Mouse (Mus musculus) embryonic facial prominence, embryonic 11.5 days (tissue): Measurements from ENCODE around the gene Zfp385b. TPM values are rescaled to one million over a fixed set of nuclear protein-coding genes. Genes with fewer than 3 reads are reported as not detected.

Source experiments
- ATAC-seq: fragments of 200-750 bp; cut with Nextera tagmentation; replicated peaks from 2 replicates; pipeline ENCODE4 v1.8.0; 2017; ENCODE audit warnings: low read depth; ENCODE audit not compliant: insufficient number of reproducible peaks, low FRiP score, low TSS enrichment
- DNase-seq: peaks from one replicate; pipeline ENCODE4 v3.0.0-alpha.2; 2015; ENCODE audit warnings: low spot score
- H3K27ac ChIP-seq: fragments of 300-500 bp; sonication (generic); replicated peaks from 2 replicates; pipeline ENCODE4 v1.5.1; 2014; ENCODE audit warnings: mild to moderate bottlenecking, low read depth, low read length, control low read depth
- H3K27me3 ChIP-seq: fragments of 300-500 bp; sonication (generic); 2 replicates; pipeline ENCODE4 v1.6.1; 2014; ENCODE audit warnings: mild to moderate bottlenecking, low read length, moderate library complexity, mixed read lengths; ENCODE audit not compliant: control insufficient read depth, insufficient read depth
- H3K36me3 ChIP-seq: fragments of 300-500 bp; sonication (generic); replicated peaks from 2 replicates; pipeline ENCODE4 v1.6.1; 2014; ENCODE audit warnings: low read depth, mild to moderate bottlenecking, low read length, moderate library complexity, mixed read lengths; ENCODE audit not compliant: control insufficient read depth, insufficient read depth
- H3K4me1 ChIP-seq: fragments of 300-500 bp; sonication (generic); 2 replicates; pipeline ENCODE4 v1.6.1; 2014; ENCODE audit warnings: low read length, mixed read lengths; ENCODE audit not compliant: control insufficient read depth, insufficient read depth
- H3K4me2 ChIP-seq: fragments of 300-500 bp; sonication (generic); 2 replicates; pipeline ENCODE4 v1.6.1; 2014; ENCODE audit warnings: low read depth, mild to moderate bottlenecking, control low read depth, low read length, moderate library complexity
- H3K4me3 ChIP-seq: fragments of 300-500 bp; sonication (generic); 2 replicates; pipeline ENCODE4 v1.5.1; 2014; ENCODE audit warnings: low read depth, low read length, control low read depth
- H3K9ac ChIP-seq: fragments of 300-500 bp; sonication (generic); replicated peaks from 2 replicates; pipeline ENCODE4 v1.6.1; 2014; ENCODE audit warnings: mild to moderate bottlenecking, control low read depth, low read length
- H3K9me3 ChIP-seq: fragments of 300-500 bp; sonication (generic); replicated peaks from 2 replicates; pipeline ENCODE4 v1.6.1; 2016; ENCODE audit warnings: mild to moderate bottlenecking, low read length, inconsistent platforms, mixed read lengths; ENCODE audit not compliant: control insufficient read depth
- WGBS: fragments of 180-500 bp; shearing (Covaris S2); extraction: QIAGEN DNeasy Blood & Tissue Kit; methylation state at CpG from one replicate; pipeline ENCODE4 v1.1.7; 2014; 5-methylcytosine and 5-hydroxymethylcytosine counted together
- polyA plus RNA-seq: library from polyadenylated mRNA; unstranded; fragments of >200 nt; fragmentation: Nextera tagmentation; extraction: Ambion mirVana; gene quantifications from 2 replicates; pipeline ENCODE4 v1.2.1, GENCODE M21; 2014

The Zfp385b gene
- polyA plus RNA-seq, 1 experiment from 2014 or later: 1.7 TPM

- Histone ChIP-seq H3K4me2 (no peak overlapping the region), H3K27me3 (no peaks in the 10 kb centered on the region), H3K4me3 (no peak overlapping the region), H3K36me3 (no peaks in the 10 kb centered on the region), H3K9ac (no peak overlapping the region), H3K27ac (no peak overlapping the region), H3K4me1 (no peaks in the 10 kb centered on the region), H3K9me3 (no peaks in the 10 kb centered on the region)
- ATAC-seq: no peak
- DNase-seq: no peak
- WGBS: 91% methylated on average over 13 of the region's 13 CpGs
Measured at GRCm38 (mm10) chr2:77411612-77412011, 407.8 kb downstream of the Zfp385b start.

GRCm38 (mm10) chr2:77409521-77410135 lies 409.8 kb downstream of the Zfp385b start:
- WGBS: 48% methylated on average over 5 of the region's 5 CpGs
- no peaks in the 10 kb centered on the region for H3K9me3 ChIP-seq
- no peak overlapping the region for H3K27ac ChIP-seq
- H3K4me1 ChIP-seq: no peaks in the 10 kb centered on the region
- H3K27me3 ChIP-seq: no peaks in the 10 kb centered on the region
- DNase-seq (no peak), ATAC-seq (no peak)
- no peak overlapping the region for H3K4me3 ChIP-seq
- no peaks in the 10 kb centered on the region for H3K36me3 ChIP-seq
- no peak overlapping the region for H3K9ac ChIP-seq
- H3K4me2 ChIP-seq: no peak overlapping the region

GRCm38 (mm10) chr2:77408972-77409371 lies 410.5 kb downstream of the Zfp385b start:
- no peaks in the 10 kb centered on the region for H3K36me3 ChIP-seq
- H3K9ac ChIP-seq: no peak overlapping the region
- no peaks in the 10 kb centered on the region for H3K9me3 ChIP-seq
- no peaks in the 10 kb centered on the region for H3K27me3 ChIP-seq
- H3K27ac ChIP-seq: no peak overlapping the region
- 65% methylated on average over 7 of the region's 7 CpGs for WGBS
- no peak overlapping the region for H3K4me2 ChIP-seq
- H3K4me3 ChIP-seq: no peak overlapping the region
- H3K4me1 ChIP-seq: no peaks in the 10 kb centered on the region
- DNase-seq (peak; percentile 39), ATAC-seq (no peak)

- no peaks in the 10 kb centered on the region for H3K36me3 ChIP-seq
- ATAC-seq: no peak
- H3K4me3 ChIP-seq: peak overlapping the region; percentile 5; the same call in 1 of the 2 replicates
- no peaks in the 10 kb centered on the region for H3K4me1 ChIP-seq
- DNase-seq: no peak
- H3K9me3 ChIP-seq: no peaks in the 10 kb centered on the region
- peak overlapping the region; percentile 29 for H3K4me2 ChIP-seq
- no peaks in the 10 kb centered on the region for H3K27me3 ChIP-seq
- 23% methylated on average over 13 of the region's 13 CpGs for WGBS
- H3K9ac ChIP-seq: no peak overlapping the region
- H3K27ac ChIP-seq: no peak overlapping the region
Measured at GRCm38 (mm10) chr2:77402329-77402728, 417.1 kb downstream of the Zfp385b start.

GRCm38 (mm10) chr2:77401438-77402235 lies 417.8 kb downstream of the Zfp385b start:
- WGBS: 9% methylated on average over 13 of the region's 13 CpGs
- H3K4me1 ChIP-seq: no peaks in the 10 kb centered on the region
- peak; percentile 60 for DNase-seq
- 0 out of 2 replicates have a peak, but pooled peaks have one; percentile 44 for ATAC-seq
- peak overlapping the region; percentile 29 for H3K4me2 ChIP-seq
- peak overlapping the region; percentile 39; the same call in 1 of the 2 replicates for H3K9ac ChIP-seq
- H3K36me3 ChIP-seq: no peaks in the 10 kb centered on the region
- peak overlapping the region; percentile 5; the same call in 1 of the 2 replicates for H3K4me3 ChIP-seq
- H3K27me3 ChIP-seq: no peaks in the 10 kb centered on the region
- no peaks in the 10 kb centered on the region for H3K9me3 ChIP-seq
- no peak overlapping the region for H3K27ac ChIP-seq

- Histone ChIP-seq H3K4me2 (no peak overlapping the region), H3K9me3 (no peaks in the 10 kb centered on the region), H3K36me3 (no peaks in the 10 kb centered on the region), H3K27ac (no peak overlapping the region), H3K27me3 (no peaks in the 10 kb centered on the region), H3K4me1 (no peaks in the 10 kb centered on the region), H3K9ac (no peak overlapping the region), H3K4me3 (no peak overlapping the region)
- WGBS: 91% methylated on average over 7 of the region's 7 CpGs
- ATAC-seq (no peak), DNase-seq (no peak)
Measured at GRCm38 (mm10) chr2:77393881-77394280, 425.6 kb downstream of the Zfp385b start.

GRCm38 (mm10) chr2:77388186-77388585 lies 431.3 kb downstream of the Zfp385b start:
- whole genome bisulfite sequencing: 86% methylated on average over 6 of the region's 6 CpGs
- H3K9ac ChIP-seq: no peak overlapping the region
- no peaks in the 10 kb centered on the region for H3K36me3 ChIP-seq
- DNase-seq: no peak
- H3K9me3 ChIP-seq: no peaks in the 10 kb centered on the region
- no peak overlapping the region for H3K27ac ChIP-seq
- H3K4me3 ChIP-seq: no peak overlapping the region
- ATAC-seq: no peak
- H3K27me3 ChIP-seq: no peaks in the 10 kb centered on the region
- H3K4me1 ChIP-seq: no peaks in the 10 kb centered on the region
- no peak overlapping the region for H3K4me2 ChIP-seq

GRCm38 (mm10) chr2:77386515-77386914 lies 432.9 kb downstream of the Zfp385b start:
- H3K4me3 ChIP-seq: no peak overlapping the region
- H3K4me1 ChIP-seq: no peaks in the 10 kb centered on the region
- H3K27me3 ChIP-seq: no peaks in the 10 kb centered on the region
- 26% methylated on average over 5 of the region's 5 CpGs for WGBS
- H3K4me2 ChIP-seq: no peak overlapping the region
- H3K27ac ChIP-seq: no peak overlapping the region
- DNase-seq: peak; percentile 76
- no peak for ATAC-seq
- H3K9ac ChIP-seq: no peak overlapping the region
- no peaks in the 10 kb centered on the region for H3K36me3 ChIP-seq
- H3K9me3 ChIP-seq: no peaks in the 10 kb centered on the region
